In the genomic region with DNA sequence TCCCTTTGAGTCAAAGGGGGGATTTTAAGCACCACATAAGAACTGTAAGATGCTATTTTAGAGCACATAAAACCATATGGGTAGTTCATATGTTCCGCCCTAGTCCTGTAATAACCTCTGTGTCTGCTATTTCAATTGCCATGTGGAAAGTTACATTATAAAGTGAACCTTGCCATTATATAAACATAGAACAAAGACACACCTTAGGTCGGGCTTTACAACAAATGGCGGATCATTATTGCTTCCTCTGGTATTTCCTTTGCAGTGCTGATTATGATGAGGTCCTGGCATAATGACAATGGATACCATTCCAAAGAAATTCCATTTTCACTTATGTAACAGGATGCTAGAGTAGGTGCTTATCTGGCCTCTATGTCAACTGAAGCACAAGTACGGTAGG, we compare ENCODE assay signal across 18 mouse cellular contexts.
DNase-seq lines count a peak whose midpoint lies in the region; ATAC-seq and TF ChIP-seq lines count a peak whose summit lies in the region.
"Had no signal": no experiment of that assay in that cellular context is flagged by ENCODE, and none has a peak within 500 bp of the region (broad histone marks: within the 10 kb centered on the region; RNA-seq: fewer than 3 reads in every experiment).

No protein-coding gene starts in this region.

- no peak overlapping the region for H3K4me3 ChIP-seq in heart, postnatal 0 days (ENCODE audit: low read depth, low read length)
- no peak overlapping the region for H3K4me3 ChIP-seq in heart, embryonic 11.5 days (ENCODE audit: low read depth, low read length)
- H3K4me3 ChIP-seq: erythroblast, embryonic 14.5 days; forebrain, embryonic 15.5 days; kidney, embryonic 15.5 days; layer of hippocampus, adult 2 months; midbrain, embryonic 10.5 days; neural tube, embryonic 12.5 days had no signal

- H3K9me3 ChIP-seq in heart, postnatal 0 days (replicated peaks; ENCODE audit: control insufficient read depth, low read length): no peaks in the 10 kb centered on the region
- H3K9me3 ChIP-seq in heart, embryonic 11.5 days (replicated peaks; ENCODE audit: control insufficient read depth, low read length): no peaks in the 10 kb centered on the region
- H3K9me3 ChIP-seq: forebrain, embryonic 15.5 days; G1E; kidney, embryonic 15.5 days; midbrain, embryonic 10.5 days; neural tube, embryonic 12.5 days had no signal

- DNase-seq in heart, postnatal 0 days (ENCODE audit: low spot score): peak; percentile 33
- peak; percentile 10 for DNase-seq in lung, postnatal 25 days (ENCODE audit: low spot score)
- no peak for DNase-seq in lung, adult 18-20 months
- DNase-seq in large intestine, adult 2 months (ENCODE audit: low read depth, low spot score): peak; percentile 64
- DNase-seq in right cerebral cortex, adult 2 months (ENCODE audit: low spot score in 2 of 2): no peak
- DNase-seq: cerebellum, postnatal 25 days; left cerebral cortex, postnatal 4 days; liver, postnatal 0 days had no signal

- peak; percentile 69; the same call in 1 of the 2 replicates for TF ChIP-seq EP300 in heart, postnatal 0 days (IDR thresholded peaks at IDR 0.05; ENCODE audit: low read depth)

- H3K36me3 ChIP-seq in heart, postnatal 0 days (replicated peaks; ENCODE audit: control insufficient read depth, insufficient read depth, low read length): no peaks in the 10 kb centered on the region
- H3K36me3 ChIP-seq in heart, embryonic 11.5 days (ENCODE audit: control insufficient read depth, insufficient read depth, low read length): no peaks in the 10 kb centered on the region
- H3K36me3 ChIP-seq: forebrain, embryonic 15.5 days; G1E; kidney, embryonic 15.5 days; midbrain, embryonic 10.5 days; neural tube, embryonic 12.5 days had no signal

- no peaks in the 10 kb centered on the region for H3K27me3 ChIP-seq in heart, postnatal 0 days (ENCODE audit: control insufficient read depth, insufficient read depth, low read length)
- H3K27me3 ChIP-seq in heart, embryonic 11.5 days (ENCODE audit: control insufficient read depth, insufficient read depth, low read length): no peaks in the 10 kb centered on the region
- H3K27me3 ChIP-seq: forebrain, embryonic 15.5 days; kidney, embryonic 15.5 days; neural tube, embryonic 12.5 days had no signal

- peak; percentile 31; the same call in 1 of the 2 replicates for ATAC-seq in heart, postnatal 0 days (ENCODE audit: insufficient read depth, low read depth)
- ATAC-seq in heart, embryonic 11.5 days (replicated peaks; ENCODE audit: insufficient number of reproducible peaks, low FRiP score, low TSS enrichment): no peak
- no peak for ATAC-seq in monocyte, adult 5-6 weeks (replicated peaks; ENCODE audit: insufficient number of reproducible peaks, low FRiP score, low TSS enrichment, poor library complexity, severe bottlenecking)
- ATAC-seq: CD4-positive, CD25-positive, alpha-beta regulatory T cell, adult 4 months; forebrain, embryonic 15.5 days; liver, postnatal 0 days had no signal

- 46% methylated on average over 4 of the region's 4 CpGs for whole genome bisulfite sequencing in heart, postnatal 0 days
- WGBS in heart, embryonic 11.5 days (ENCODE audit: insufficient replicate concordance): 52% methylated on average over 4 of the region's 4 CpGs
- WGBS in large intestine, adult 2 months: 27% methylated on average over 4 of the region's 4 CpGs

- peak overlapping the region; percentile 50; the same call in 1 of the 2 replicates for H3K27ac ChIP-seq in heart, postnatal 0 days (ENCODE audit: low read depth)
- H3K27ac ChIP-seq in heart, embryonic 11.5 days (ENCODE audit: low read depth, low read length): no peak overlapping the region
- H3K27ac ChIP-seq: forebrain, embryonic 15.5 days; kidney, embryonic 15.5 days; layer of hippocampus, adult 2 months; midbrain, embryonic 10.5 days; neural tube, embryonic 12.5 days had no signal

- no peak overlapping the region for H3K4me2 ChIP-seq in heart, postnatal 0 days (ENCODE audit: low read depth, low read length)
- H3K4me2 ChIP-seq in heart, embryonic 11.5 days: no peak overlapping the region
- H3K4me2 ChIP-seq: forebrain, embryonic 15.5 days; kidney, embryonic 15.5 days; neural tube, embryonic 12.5 days had no signal

- no peak overlapping the region for H3K9ac ChIP-seq in heart, postnatal 0 days (replicated peaks; ENCODE audit: low read depth, low read length)
- H3K9ac ChIP-seq in heart, embryonic 11.5 days (ENCODE audit: low read depth, low read length): no peak overlapping the region
- H3K9ac ChIP-seq: forebrain, embryonic 15.5 days; kidney, embryonic 15.5 days; liver, postnatal 0 days; neural tube, embryonic 12.5 days had no signal

- TF ChIP-seq CTCF in heart, postnatal 0 days (IDR thresholded peaks at IDR 0.05; ENCODE audit: low read depth): no peak

- peaks cover 39% of the 10 kb centered on the region for H3K4me1 ChIP-seq in heart, postnatal 0 days (ENCODE audit: control insufficient read depth, insufficient read depth)
- peaks cover 33% of the 10 kb centered on the region for H3K4me1 ChIP-seq in heart, embryonic 11.5 days (ENCODE audit: control insufficient read depth, insufficient read depth, low read length)
- H3K4me1 ChIP-seq: forebrain, embryonic 15.5 days; midbrain, embryonic 10.5 days; neural tube, embryonic 12.5 days had no signal

Comparison
In these comparisons a context has a peak if more than half of its experiments do, and no peak if none do; other contexts are left out.
1. DNase-seq: peak in heart, postnatal 0 days (single experiment), lung, postnatal 25 days (single experiment) and large intestine, adult 2 months (single experiment); none in lung, adult 18-20 months (0 of 2) and right cerebral cortex, adult 2 months (0 of 2).